Mouse (Mus musculus) brain, adult 10 weeks (tissue): ENCODE results near the gene Brinp2. TPM values are rescaled to one million over a fixed set of nuclear protein-coding genes. Genes with fewer than 3 reads are reported as not detected.

Source experiments
- polyA plus RNA-seq: library from polyadenylated mRNA; stranded (reverse); fragments of 350-450 nt; fragmentation: Illumina TruSeq; extraction: RNeasy Lipid Tissue Mini Kit (QIAGEN cat#74804); gene quantifications from one replicate; pipeline ENCODE4 v1.2.3, GENCODE M21; 2015; ENCODE audit warnings: low read depth, low replicate concordance

Brinp2 gene
- 53.6 TPM for polyA plus RNA-seq

GRCm38 (mm10) chr1:158356051-158356461, at the start of gene Brinp2:
Gene Brinp2 (minus strand): TSS chr1:158356326.

GRCm38 (mm10) chr1:158361964-158362291, 5.8 kb upstream of the Brinp2 start, which contains the start of gene Astn1:
Gene Astn1 (plus strand): TSS chr1:158362273.

Other genes starting within 250 kb of the Brinp2 start
- gene Astn1, start 5.9 kb upstream of the Brinp2 start, polyA plus RNA-seq, result 84.2 TPM